9 mouse cellular contexts compared by ENCODE assay signal in genomic region chr4:8432393-8432792, GRCm38 (mm10).
A peak's percentile ranks its signal among the peaks of the same experiment; 100 is the strongest.
DNase-seq lines count a peak whose midpoint lies in the region; ATAC-seq and TF ChIP-seq lines count a peak whose summit lies in the region.
"Had no signal": no experiment of that assay in that cellular context is flagged by ENCODE, and none has a peak within 500 bp of the region (broad histone marks: within the 10 kb centered on the region; RNA-seq: fewer than 3 reads in every experiment).

No protein-coding gene starts in this region.

- H3K9ac ChIP-seq in midbrain, embryonic 12.5 days (replicated peaks), result no peak overlapping the region
- H3K9ac ChIP-seq in midbrain, embryonic 13.5 days (replicated peaks), result no peak overlapping the region
- H3K9ac ChIP-seq: limb, embryonic 13.5 days had no signal

- no peak overlapping the region for H3K4me3 ChIP-seq in gastrocnemius, adult 2 months
- H3K4me3 ChIP-seq in midbrain, embryonic 12.5 days, result no peak overlapping the region
- no peak overlapping the region for H3K4me3 ChIP-seq in midbrain, embryonic 13.5 days (replicated peaks)
- no peak overlapping the region for H3K4me3 ChIP-seq in bone marrow, adult 2 months (replicated peaks; ENCODE audit: control insufficient read depth, low read depth, low read length)
- H3K4me3 ChIP-seq: limb, embryonic 13.5 days had no signal

- H3K27me3 ChIP-seq in midbrain, embryonic 12.5 days, result no peaks in the 10 kb centered on the region
- H3K27me3 ChIP-seq in midbrain, embryonic 13.5 days, result no peaks in the 10 kb centered on the region
- H3K27me3 ChIP-seq: limb, embryonic 13.5 days had no signal

- H3K4me2 ChIP-seq in midbrain, embryonic 12.5 days (replicated peaks), result no peak overlapping the region
- H3K4me2 ChIP-seq in midbrain, embryonic 13.5 days (replicated peaks), result no peak overlapping the region
- H3K4me2 ChIP-seq: limb, embryonic 13.5 days had no signal

- peak; percentile 74 for TF ChIP-seq CTCF in gastrocnemius, adult 2 months (IDR thresholded peaks at IDR 0.05)
- TF ChIP-seq CTCF in bone marrow, adult 2 months (IDR thresholded peaks at IDR 0.05; ENCODE audit: control insufficient read depth, insufficient read depth, low read length), result peak; percentile 69

- H3K27ac ChIP-seq in gastrocnemius, adult 2 months, result no peak overlapping the region
- H3K27ac ChIP-seq in midbrain, embryonic 12.5 days (replicated peaks), result no peak overlapping the region
- H3K27ac ChIP-seq in midbrain, embryonic 13.5 days, result no peak overlapping the region
- no peak overlapping the region for H3K27ac ChIP-seq in bone marrow, adult 2 months (ENCODE audit: control insufficient read depth, insufficient read depth, low read depth, low read length, poor library complexity)
- H3K27ac ChIP-seq: limb, embryonic 13.5 days had no signal

- DNase-seq in gastrocnemius, adult 2 months, result peak; percentile 45
- DNase-seq in gastrocnemius, postnatal 25 days, result no peak
- DNase-seq in forelimb bud, embryonic 11.5 days (ENCODE audit: low read depth, low spot score), result peak; percentile 49
- DNase-seq in lung, postnatal 10 days, result peak; percentile 53
- peak; percentile 10 for DNase-seq in yolk sac, embryonic 10.5 days (ENCODE audit: low spot score)

- ATAC-seq in midbrain, embryonic 12.5 days (ENCODE audit: low FRiP score, low read depth), result 0 out of 2 replicates have a peak, but pooled peaks have one; percentile 49
- ATAC-seq in midbrain, embryonic 13.5 days, result no peak

- H3K36me3 ChIP-seq in midbrain, embryonic 12.5 days, result no peaks in the 10 kb centered on the region
- no peaks in the 10 kb centered on the region for H3K36me3 ChIP-seq in midbrain, embryonic 13.5 days
- H3K36me3 ChIP-seq: limb, embryonic 13.5 days had no signal

- peaks cover 3% of the 10 kb centered on the region; the same call in 1 of the 2 replicates for H3K9me3 ChIP-seq in midbrain, embryonic 12.5 days
- H3K9me3 ChIP-seq in midbrain, embryonic 13.5 days, result no peaks in the 10 kb centered on the region; the same call in 1 of the 2 replicates

- intact Hi-C loops in gastrocnemius, adult 2 months (cut with DNase I), result no loop called here

- H3K4me1 ChIP-seq in midbrain, embryonic 12.5 days, result no peaks in the 10 kb centered on the region
- no peaks in the 10 kb centered on the region for H3K4me1 ChIP-seq in midbrain, embryonic 13.5 days (replicated peaks)
- no peaks in the 10 kb centered on the region for H3K4me1 ChIP-seq in bone marrow, adult 2 months (ENCODE audit: control insufficient read depth, insufficient read depth, low read length)
- H3K4me1 ChIP-seq: limb, embryonic 13.5 days had no signal

- 43% methylated on average over 2 of the region's 2 CpGs for WGBS in midbrain, embryonic 12.5 days
- WGBS in midbrain, embryonic 13.5 days, result 58% methylated on average over 2 of the region's 2 CpGs
- WGBS in bone marrow, adult 2 months, result 42% methylated on average over 2 of the region's 2 CpGs

- TF ChIP-seq POLR2A in bone marrow, adult 2 months (IDR thresholded peaks at IDR 0.05; ENCODE audit: borderline replicate concordance, control insufficient read depth, low read depth, low read length), result no peak
